In the genomic region with DNA sequence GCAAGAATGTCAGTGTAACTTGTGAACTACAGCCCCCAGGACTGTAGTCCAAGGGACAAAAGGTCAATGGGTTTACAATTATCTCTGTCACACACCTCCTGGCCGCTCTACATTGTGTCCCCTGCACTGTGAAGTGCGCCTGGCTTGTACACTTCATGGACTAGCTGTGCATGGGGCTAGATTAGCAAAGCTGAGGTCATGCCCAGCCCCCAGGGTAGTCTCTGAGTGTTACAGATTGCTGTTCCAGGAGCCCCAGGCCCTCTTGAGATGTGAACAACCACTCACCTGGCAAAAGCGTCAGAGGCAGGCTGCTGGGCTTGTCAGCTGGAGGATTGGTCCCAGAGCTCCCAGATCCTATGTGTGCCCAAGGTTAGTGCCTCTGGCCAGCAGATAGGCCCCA, we compare ENCODE assay signal across 12 mouse cellular contexts. TPM values are rescaled to one million over a fixed set of nuclear protein-coding genes. Genes with fewer than 3 reads are reported as not detected.
A peak's percentile ranks its signal among the peaks of the same experiment; 100 is the strongest.
DNase-seq lines count a peak whose midpoint lies in the region; ATAC-seq and TF ChIP-seq lines count a peak whose summit lies in the region.
"Had no signal": no experiment of that assay in that cellular context is flagged by ENCODE, and none has a peak within 500 bp of the region (broad histone marks: within the 10 kb centered on the region; RNA-seq: fewer than 3 reads in every experiment).

No protein-coding gene starts in this region.

- intact Hi-C loops in gastrocnemius, adult 2 months (cut with DNase I), result no loop called here
- intact Hi-C loops in left cerebral cortex, postnatal 10 days (cut with DNase I), result no loop called here

- no peak for TF ChIP-seq CTCF in gastrocnemius, adult 2 months (IDR thresholded peaks at IDR 0.05)
- no peak for TF ChIP-seq CTCF in lung, adult 2 months (IDR thresholded peaks at IDR 0.05; ENCODE audit: insufficient read depth, low read length)
- no peak for TF ChIP-seq CTCF in small intestine, adult 2 months (IDR thresholded peaks at IDR 0.05; ENCODE audit: extremely low read depth, insufficient read length, insufficient replicate concordance, low read depth, low read length)

- no peaks in the 10 kb centered on the region for H3K9me3 ChIP-seq in lung, embryonic 15.5 days
- no peaks in the 10 kb centered on the region for H3K9me3 ChIP-seq in limb, embryonic 12.5 days

- no peaks in the 10 kb centered on the region for H3K27me3 ChIP-seq in lung, embryonic 15.5 days
- H3K27me3 ChIP-seq in limb, embryonic 12.5 days, result no peaks in the 10 kb centered on the region
- no peaks in the 10 kb centered on the region for H3K27me3 ChIP-seq in small intestine, adult 2 months (ENCODE audit: control insufficient read depth, insufficient read depth, low read length)

- peak overlapping the region; percentile 45 for H3K4me2 ChIP-seq in lung, embryonic 15.5 days
- no peak overlapping the region; the same call in 1 of the 2 replicates for H3K4me2 ChIP-seq in limb, embryonic 12.5 days

- no peaks in the 10 kb centered on the region for H3K36me3 ChIP-seq in lung, embryonic 15.5 days
- H3K36me3 ChIP-seq in limb, embryonic 12.5 days, result no peaks in the 10 kb centered on the region
- H3K36me3 ChIP-seq in small intestine, adult 2 months (ENCODE audit: control insufficient read depth, insufficient read depth, low read length), result no peaks in the 10 kb centered on the region

- peak overlapping the region; percentile 22; the same call in 1 of the 2 replicates for H3K9ac ChIP-seq in lung, embryonic 15.5 days
- no peak overlapping the region for H3K9ac ChIP-seq in limb, embryonic 12.5 days (replicated peaks)

- peaks cover 52% of the 10 kb centered on the region for H3K4me1 ChIP-seq in lung, embryonic 15.5 days
- peaks cover 9% of the 10 kb centered on the region for H3K4me1 ChIP-seq in lung, adult 2 months (ENCODE audit: control insufficient read depth, insufficient read depth, low read length)
- peaks cover 30% of the 10 kb centered on the region for H3K4me1 ChIP-seq in limb, embryonic 12.5 days (replicated peaks)
- H3K4me1 ChIP-seq in small intestine, adult 2 months (ENCODE audit: control insufficient read depth, insufficient read depth, insufficient read length, low read length), result no peaks in the 10 kb centered on the region; the same call in 1 of the 2 replicates

- DNase-seq in gastrocnemius, adult 2 months, result no peak
- DNase-seq in gastrocnemius, postnatal 10 days, result no peak
- no peak for DNase-seq in lung, adult 2 months
- DNase-seq in left cerebral cortex, postnatal 10 days (ENCODE audit: extremely low spot score in 1 of 2, low spot score in 2 of 2), result no peak
- no peak for DNase-seq in urinary bladder, adult 2 months (ENCODE audit: low spot score)
- DNase-seq: B cell, adult 2 months; cerebellum, adult 9-11 months; thymus, adult 2 months had no signal

- ATAC-seq in lung, embryonic 15.5 days (ENCODE audit: borderline replicate concordance, extremely low read depth, low FRiP score, low TSS enrichment), result peak; percentile 40; the same call in 1 of the 2 replicates
- ATAC-seq in limb, embryonic 12.5 days (ENCODE audit: insufficient number of reproducible peaks, insufficient read depth, low FRiP score, low TSS enrichment, low read depth), result no peak

- peak overlapping the region; percentile 62 for H3K4me3 ChIP-seq in gastrocnemius, adult 2 months
- peak overlapping the region; percentile 14 for H3K4me3 ChIP-seq in lung, embryonic 15.5 days
- no peak overlapping the region for H3K4me3 ChIP-seq in lung, adult 2 months (replicated peaks; ENCODE audit: extremely low read depth, low read depth, low read length)
- no peak overlapping the region for H3K4me3 ChIP-seq in limb, embryonic 12.5 days (replicated peaks)
- H3K4me3 ChIP-seq in small intestine, adult 2 months (ENCODE audit: low read depth, low read length), result peak overlapping the region; percentile 42
- H3K4me3 ChIP-seq: layer of hippocampus, adult 2 months had no signal

- H3K27ac ChIP-seq in gastrocnemius, adult 2 months, result peak overlapping the region; percentile 66
- H3K27ac ChIP-seq in lung, embryonic 15.5 days, result peak overlapping the region; percentile 86
- H3K27ac ChIP-seq in limb, embryonic 12.5 days, result 0 out of 2 replicates have a peak overlapping the region, but pooled peaks have one; percentile 19
- peak overlapping the region; percentile 51 for H3K27ac ChIP-seq in small intestine, adult 2 months (ENCODE audit: insufficient read depth, low read depth, low read length)
- H3K27ac ChIP-seq: layer of hippocampus, adult 2 months had no signal

- TF ChIP-seq POLR2A in lung, adult 2 months (IDR thresholded peaks at IDR 0.05; ENCODE audit: borderline replicate concordance, extremely low read depth, low read depth, low read length), result no peak
- TF ChIP-seq POLR2A in small intestine, adult 2 months (IDR thresholded peaks at IDR 0.05; ENCODE audit: low read depth, low read length), result no peak

- WGBS in lung, embryonic 15.5 days, result 36% methylated on average over 3 of the region's 3 CpGs
- WGBS in lung, adult 2 months, result 54% methylated on average over 3 of the region's 3 CpGs
- WGBS in limb, embryonic 12.5 days, result 47% methylated on average over 3 of the region's 3 CpGs
- WGBS in small intestine, adult 2 months, result 35% methylated on average over 3 of the region's 3 CpGs

RNA-seq across cellular contexts. Expression of gene Spon2, which starts 0.6 kb away (rescaled TPM):
- total RNA-seq in gastrocnemius, adult 2 months (2021), result 1 to 10 TPM; 1.4 to 5.4 TPM
- 10 to 100 TPM; 10.7 to 19.1 TPM for total RNA-seq in gastrocnemius, postnatal 10 days (2021)
- polyA plus RNA-seq in lung, embryonic 15.5 days (2015; fragmentation: Nextera tagmentation; extraction: Ambion mirVana), result 21.3 and 26.4 TPM in 2 replicates
- polyA plus RNA-seq in lung, adult 2 months (2012; rRNA removed), result 27.3 and 47.8 TPM in 2 replicates
- 1.4 and 2.4 TPM in 2 replicates for polyA plus RNA-seq in limb, embryonic 12.5 days (2016; fragmentation: Nextera tagmentation; extraction: Ambion mirVana)
- polyA plus RNA-seq in small intestine, adult 2 months (2012; rRNA removed), result 26.6 and 36.3 TPM in 2 replicates
- under 1 TPM; 0.43 to 0.71 TPM for total RNA-seq in left cerebral cortex, postnatal 10 days (2021)
- polyA plus RNA-seq in urinary bladder, adult 2 months (2012; rRNA removed), result 61.5 and 102 TPM in 2 replicates

RNA-seq across cellular contexts. Expression of gene Ctbp1, which starts 57.1 kb away (rescaled TPM):
- total RNA-seq in gastrocnemius, adult 2 months (2021), result 100 to 1,000 TPM; 223 to 241 TPM
- total RNA-seq in gastrocnemius, postnatal 10 days (2021), result 100 to 1,000 TPM; 206 to 216 TPM
- polyA plus RNA-seq in lung, embryonic 15.5 days (2015; fragmentation: Nextera tagmentation; extraction: Ambion mirVana), result 351 and 372 TPM in 2 replicates
- 304 and 332 TPM in 2 replicates for polyA plus RNA-seq in lung, adult 2 months (2012; rRNA removed)
- 427 and 439 TPM in 2 replicates for polyA plus RNA-seq in limb, embryonic 12.5 days (2016; fragmentation: Nextera tagmentation; extraction: Ambion mirVana)
- 154 and 390 TPM in 2 replicates for polyA plus RNA-seq in small intestine, adult 2 months (2012; rRNA removed)
- total RNA-seq in left cerebral cortex, postnatal 10 days (2021), result 100 to 1,000 TPM; 275 to 299 TPM
- polyA plus RNA-seq in urinary bladder, adult 2 months (2012; rRNA removed), result 148 and 156 TPM in 2 replicates

Comparison
In these comparisons a context has a peak if more than half of its experiments do, and no peak if none do; other contexts are left out.
1. H3K4me3 ChIP-seq: peak in gastrocnemius, adult 2 months (single experiment), lung, embryonic 15.5 days (single experiment) and small intestine, adult 2 months (single experiment); none in lung, adult 2 months (single experiment) and limb, embryonic 12.5 days (single experiment).
2. H3K27ac ChIP-seq: peak in every context shown above with its lines; median percentile 86 in lung, embryonic 15.5 days; 66 in gastrocnemius, adult 2 months; 51 in small intestine, adult 2 months; 19 in limb, embryonic 12.5 days.